Mouse (Mus musculus) olfactory bulb, adult 2 months (tissue): ENCODE results near the gene Mrps15. TPM values are rescaled to one million over a fixed set of nuclear protein-coding genes. Genes with fewer than 3 reads are reported as not detected.

Experiments
- H3K27ac ChIP-seq: fragments of 200-500 bp; 2 replicates; pipeline ENCODE4 v1.5.1; 2012; ENCODE audit warnings: low read depth, low read length; ENCODE audit not compliant: insufficient read depth
- H3K4me1 ChIP-seq: fragments of 200-500 bp; 2 replicates; pipeline ENCODE4 v1.6.1; 2012; ENCODE audit warnings: low read length; ENCODE audit not compliant: control insufficient read depth, insufficient read depth
- H3K4me3 ChIP-seq: fragments of 200-500 bp; 2 replicates; pipeline ENCODE4 v1.5.1; 2012; ENCODE audit warnings: mild to moderate bottlenecking, low read depth, low read length, moderate library complexity; ENCODE audit not compliant: insufficient read depth
- CTCF ChIP-seq: fragments of 200-500 bp; IDR thresholded peaks from 2 replicates; pipeline ENCODE4 v1.5.1; 2012; ENCODE audit warnings: low read depth, mild to moderate bottlenecking, low read length, moderate library complexity; ENCODE audit not compliant: insufficient read depth
- POLR2A ChIP-seq: fragments of 200-500 bp; IDR thresholded peaks from 2 replicates; pipeline ENCODE4 v1.6.1; 2012; ENCODE audit warnings: mild to moderate bottlenecking, low read depth, low read length, moderate library complexity; ENCODE audit not compliant: insufficient read depth
- WGBS: fragments of 180-500 bp; shearing (Covaris S2); methylation state at CpG from one replicate; pipeline ENCODE4 v1.1.7; 2018; 5-methylcytosine and 5-hydroxymethylcytosine counted together
- polyA plus RNA-seq: library from polyadenylated mRNA; stranded (reverse); fragments of >200 nt; gene quantifications from 2 replicates; pipeline ENCODE4 v1.2.4, GENCODE M21; 2012; ENCODE audit warnings: low replicate concordance; ENCODE audit not compliant: missing spikeins, insufficient read depth, insufficient read length

Mrps15 gene
- not detected in 2 replicates for polyA plus RNA-seq

DNA sequence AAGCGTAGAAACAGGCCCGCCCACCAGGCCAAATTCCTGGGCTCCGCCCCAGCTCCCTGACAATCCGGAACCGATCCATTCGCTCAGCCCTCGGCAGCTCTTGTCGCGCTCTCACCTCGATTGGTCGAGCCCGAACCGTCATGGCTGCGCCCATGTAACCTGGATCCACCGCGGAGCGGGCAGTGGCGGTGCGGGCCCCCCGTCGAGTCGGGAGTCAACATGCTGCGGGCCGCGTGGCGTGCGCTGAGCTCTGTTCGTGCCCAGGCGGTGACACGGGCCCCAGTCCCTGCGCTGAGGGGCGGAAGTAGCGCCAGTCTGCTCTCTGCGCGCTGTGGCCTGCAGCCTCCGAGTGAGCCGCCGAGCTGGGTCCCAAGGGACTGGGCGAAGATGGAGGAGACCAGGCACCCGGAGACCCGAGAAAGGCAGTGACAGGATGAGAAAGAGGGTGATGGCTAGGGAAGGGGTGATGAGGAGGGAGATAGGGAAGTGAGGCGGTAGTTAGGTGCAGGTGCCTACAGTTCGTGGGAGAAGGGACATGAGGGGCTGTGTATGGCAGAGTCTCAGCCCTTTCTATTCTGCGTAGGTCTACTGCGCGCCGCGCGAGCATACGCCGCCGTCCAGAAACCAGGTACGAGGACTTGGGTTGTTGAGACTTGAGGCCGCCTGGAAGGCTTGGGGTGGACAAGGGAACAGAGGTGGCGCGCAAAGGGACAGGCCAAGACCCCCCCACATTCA, at the start of gene Mrps15:
Gene Mrps15 (plus strand): TSS at position 75 of the 735 bp plus-strand sequence.
- WGBS: under 1% methylated on average over 56 of the region's 56 CpGs
- Histone ChIP-seq H3K4me3 (peak within 1 kb of the TSS; percentile 57), H3K4me1 (peaks cover 5% of the 10 kb centered on the region), H3K27ac (no peak within 1 kb of the TSS)
- no peak for TF ChIP-seq POLR2A
- TF ChIP-seq CTCF: no peak

DNA sequence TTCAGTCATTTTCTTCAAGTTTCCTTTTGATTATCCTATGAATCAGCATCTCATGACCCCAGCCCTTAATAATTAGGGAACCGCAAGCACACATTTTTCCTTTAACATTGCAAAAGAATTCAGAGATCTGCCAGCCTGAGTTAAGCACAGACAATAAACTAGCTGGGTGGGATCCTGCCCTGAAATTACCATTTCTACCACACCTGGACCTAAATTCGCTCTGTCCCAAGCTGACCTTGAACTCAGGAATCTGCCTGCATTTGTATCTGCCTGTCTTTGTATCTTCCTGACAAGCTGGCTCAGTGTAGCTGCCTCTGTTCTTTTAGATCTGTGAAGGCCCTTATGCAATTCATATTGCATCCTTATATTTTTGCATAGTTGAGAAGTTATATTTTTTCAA, 48.9 kb upstream of the Mrps15 start:
- TF ChIP-seq CTCF: no peak
- TF ChIP-seq POLR2A: no peak
- Histone ChIP-seq H3K4me3 (no peak overlapping the region), H3K4me1 (no peaks in the 10 kb centered on the region), H3K27ac (no peak overlapping the region)
- 93% methylated on average over 2 of the region's 2 CpGs for WGBS

DNA sequence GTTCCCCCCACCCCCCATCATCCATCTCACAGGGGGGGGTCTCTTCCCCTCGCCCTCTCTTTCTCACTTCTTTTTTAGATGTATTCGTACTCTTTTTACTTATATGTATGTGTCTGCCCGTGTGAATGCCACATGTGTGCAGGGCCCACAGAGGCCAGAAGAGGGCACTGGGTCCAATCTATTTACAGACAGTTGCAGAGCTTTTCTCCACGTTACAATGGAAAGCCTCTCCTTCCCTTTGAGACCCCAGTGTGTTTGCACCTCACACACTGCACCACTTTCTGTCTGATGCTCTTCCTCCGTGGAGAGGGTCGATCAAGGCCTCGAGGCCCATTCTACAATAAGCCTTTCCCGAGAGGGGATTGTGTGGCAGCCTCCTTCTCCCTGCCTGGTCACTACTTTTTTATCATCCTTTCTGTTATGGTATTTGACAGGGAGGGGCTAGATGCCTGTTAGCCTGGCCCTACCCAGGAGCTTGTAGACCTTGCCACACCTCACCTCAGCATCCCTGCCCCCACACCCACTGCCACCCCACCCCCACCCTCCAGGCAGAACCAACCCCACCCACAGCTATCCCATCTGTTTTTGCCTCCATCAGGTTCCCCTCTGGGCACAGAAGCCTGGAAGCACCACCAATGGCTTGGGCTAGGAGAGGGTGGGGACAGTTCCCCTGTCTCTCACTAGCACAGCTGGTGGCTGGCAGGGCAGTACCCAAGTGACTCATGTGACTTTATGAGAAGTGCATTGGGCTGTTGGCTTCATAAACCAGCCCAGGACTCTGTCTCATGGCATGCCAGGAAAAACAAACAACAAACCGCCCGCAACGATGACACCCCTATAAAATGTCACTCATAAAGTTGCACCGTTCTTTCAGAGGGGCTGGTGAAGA, 45.2 kb upstream of the Mrps15 start:
- H3K4me3 ChIP-seq: no peak overlapping the region
- WGBS: 85% methylated on average over 12 of the region's 12 CpGs
- H3K27ac ChIP-seq: no peak overlapping the region
- H3K4me1 ChIP-seq: no peaks in the 10 kb centered on the region
- no peak for TF ChIP-seq POLR2A
- no peak for TF ChIP-seq CTCF

DNA sequence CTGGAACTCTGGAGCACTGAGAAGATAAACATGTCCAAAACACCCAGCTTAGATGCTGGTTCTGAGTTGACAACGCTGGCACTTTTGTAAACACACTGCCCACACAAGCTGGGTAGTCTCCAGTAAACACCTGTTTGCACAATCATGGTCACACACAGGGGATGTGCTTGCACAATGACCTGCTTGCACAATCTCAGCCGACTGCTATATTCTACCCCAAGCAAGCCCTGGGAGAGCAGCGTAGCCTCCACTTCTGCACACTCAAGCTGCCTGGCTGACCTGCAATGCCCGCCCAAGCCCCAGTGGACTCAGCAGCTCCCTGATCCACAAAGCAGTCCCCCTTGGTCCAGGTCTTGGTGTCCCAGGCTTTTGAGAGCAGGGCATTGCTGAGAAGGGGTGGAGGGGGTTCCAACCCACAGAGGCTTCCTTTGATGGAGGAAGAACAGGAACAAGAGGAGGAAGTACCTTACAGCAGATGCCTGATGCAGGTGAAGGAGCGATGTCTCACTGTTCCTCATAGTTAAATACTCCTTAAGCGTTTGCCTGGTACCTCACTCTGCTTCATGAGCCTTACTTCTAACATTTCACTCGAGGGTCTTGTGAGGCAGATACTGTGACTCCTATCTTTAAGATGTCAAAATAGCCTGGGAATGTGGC, 28.9 kb upstream of the Mrps15 start:
- TF ChIP-seq CTCF (no peak), POLR2A (no peak)
- WGBS: 85% methylated on average over 7 of the region's 7 CpGs
- H3K4me1 ChIP-seq: no peaks in the 10 kb centered on the region
- no peak overlapping the region for H3K4me3 ChIP-seq
- no peak overlapping the region for H3K27ac ChIP-seq

DNA sequence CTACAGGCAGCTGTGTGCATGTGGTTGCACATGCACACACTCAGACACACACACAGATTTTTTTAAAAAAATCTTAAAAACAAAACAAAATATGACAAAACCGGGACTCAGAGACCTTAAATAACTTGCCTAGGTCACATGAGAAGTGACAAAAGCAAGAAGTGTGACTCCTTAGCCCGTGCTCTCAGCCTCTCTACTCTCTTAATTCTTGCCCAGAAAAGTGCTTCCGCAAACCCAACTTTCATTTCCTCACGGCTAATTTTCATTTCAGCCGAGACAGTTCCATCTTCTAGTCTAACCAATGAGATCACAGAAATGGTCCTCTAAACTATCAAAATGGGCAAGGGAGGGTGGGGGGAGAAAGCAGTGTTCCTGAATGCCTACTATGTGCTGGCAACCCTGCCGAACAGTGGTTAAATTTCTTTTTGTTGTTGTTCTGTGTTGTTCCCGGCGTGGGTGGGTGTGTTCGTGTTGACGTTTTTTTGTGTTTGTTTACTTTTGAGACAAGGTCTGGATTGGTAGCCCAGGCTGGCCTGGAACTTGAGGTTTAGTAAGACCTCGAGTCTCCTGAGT, 27.7 kb upstream of the Mrps15 start:
- WGBS: 78% methylated on average over 11 of the region's 11 CpGs
- no peaks in the 10 kb centered on the region for H3K4me1 ChIP-seq
- no peak overlapping the region for H3K27ac ChIP-seq
- TF ChIP-seq POLR2A (no peak), CTCF (no peak)
- H3K4me3 ChIP-seq: no peak overlapping the region

DNA sequence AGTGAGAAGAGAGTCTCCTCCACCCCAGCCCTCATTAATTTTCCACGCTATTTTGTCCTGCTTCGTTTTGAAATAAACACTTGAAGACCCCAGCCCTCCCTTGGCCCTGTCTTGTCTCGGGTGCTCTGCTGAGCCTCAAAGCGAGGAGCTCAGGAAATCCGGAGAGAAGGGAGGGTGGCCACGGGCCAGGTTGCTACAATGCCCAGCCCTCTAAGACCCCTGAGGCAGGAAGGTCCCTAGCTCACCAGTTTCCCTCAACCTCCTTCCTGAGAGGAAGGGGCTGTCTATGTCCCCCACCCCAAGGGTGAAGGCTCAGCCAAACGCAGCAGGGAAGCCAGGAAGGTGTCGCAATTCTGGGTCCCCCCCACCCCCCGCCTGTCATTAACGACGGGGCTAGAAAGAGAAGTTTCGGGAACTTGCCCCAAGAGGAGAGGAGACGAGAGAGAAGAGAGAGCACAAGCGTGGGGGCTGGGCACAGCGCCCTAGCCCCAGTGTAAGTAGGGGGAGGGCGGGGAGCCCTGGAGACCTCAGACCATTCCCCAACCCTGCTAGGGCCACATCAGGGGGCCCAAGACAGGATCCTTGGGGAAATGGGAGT, 22.3 kb upstream of the Mrps15 start, which contains the start of gene Csf3r:
Gene Csf3r (plus strand): TSS at position 248 of the 598 bp plus-strand sequence.
- no peak within 1 kb of the TSS for H3K27ac ChIP-seq

DNA sequence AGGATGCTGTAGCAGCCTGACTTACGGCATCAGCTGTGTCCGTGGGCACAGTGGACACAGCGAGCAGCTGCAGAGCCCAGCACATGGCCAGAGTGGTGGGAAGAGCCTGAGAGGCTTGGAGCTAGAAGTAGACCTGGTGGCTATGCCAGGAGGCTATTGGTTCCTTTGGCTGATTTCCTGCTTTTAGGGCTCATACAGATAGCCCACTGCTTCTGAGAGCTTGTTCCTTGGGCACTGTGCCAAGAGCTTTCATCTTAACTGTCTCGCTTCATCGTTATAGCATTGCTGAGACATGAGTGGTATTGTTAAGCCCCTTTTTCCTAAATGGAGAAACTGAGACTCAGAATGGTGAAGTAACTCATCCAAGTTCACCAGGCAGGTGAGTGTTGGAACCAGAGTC, 20.9 kb upstream of the Mrps15 start:
- H3K4me3 ChIP-seq: no peak overlapping the region
- no peak for TF ChIP-seq CTCF
- TF ChIP-seq POLR2A: no peak
- H3K27ac ChIP-seq: no peak overlapping the region
- 79% methylated on average over 5 of the region's 5 CpGs for WGBS
- no peaks in the 10 kb centered on the region for H3K4me1 ChIP-seq

More for the DNA sequence above, 22.3 kb upstream of the Mrps15 start, which contains the start of gene Csf3r:
- 61% methylated on average over 16 of the region's 16 CpGs for WGBS
- Histone ChIP-seq H3K4me3 (no peak within 1 kb of the TSS), H3K4me1 (no peaks in the 10 kb centered on the region)
- TF ChIP-seq CTCF: no peak
- no peak for TF ChIP-seq POLR2A

DNA sequence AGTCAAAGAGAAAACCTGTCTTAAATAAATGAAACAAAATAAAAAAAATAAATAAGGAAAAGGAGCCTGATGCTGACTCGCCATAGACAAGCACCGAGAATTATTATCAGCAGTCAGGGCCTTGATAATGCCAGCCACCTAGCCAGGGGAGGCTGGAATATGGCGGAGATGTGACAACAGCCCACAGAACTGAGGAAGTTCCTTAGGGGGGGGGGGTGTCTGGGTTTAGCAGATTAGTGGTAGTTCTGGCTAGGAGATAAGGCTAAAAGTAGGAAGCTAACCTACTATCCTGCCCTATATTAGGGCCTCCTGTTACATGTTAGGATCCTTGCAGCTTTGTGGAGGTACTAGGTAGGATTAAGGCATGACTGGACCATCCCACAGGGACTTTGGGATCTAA, 18.7 kb upstream of the Mrps15 start:
- 97% methylated on average over 3 of the region's 3 CpGs for WGBS
- Histone ChIP-seq H3K4me1 (no peaks in the 10 kb centered on the region), H3K4me3 (no peak overlapping the region), H3K27ac (no peak overlapping the region)
- TF ChIP-seq POLR2A: no peak
- TF ChIP-seq CTCF: no peak
